Mouse (Mus musculus) ES-Bruce4 (cell line): ENCODE measurements at regions not wholly inside any gene's neighbourhood (a gene's known extent, or its start where the extent isn't known, plus 50 kb on each side); places are given as distances from the start of the nearest gene placed in this dataset.

ENCODE experiments used
- CTCF ChIP-seq: IDR thresholded peaks from one replicate; pipeline ENCODE4 v1.8.1; 2011; ENCODE audit warnings: low read depth, low read length
- EP300 ChIP-seq: IDR thresholded peaks from 2 replicates; pipeline ENCODE4 v1.6.1; 2011; ENCODE audit warnings: low read depth, low read length; ENCODE audit not compliant: insufficient read depth
- POLR2A ChIP-seq: IDR thresholded peaks from one replicate; pipeline ENCODE4 v1.8.1; 2011; ENCODE audit warnings: low read length; ENCODE audit not compliant: insufficient read depth

GRCm38 (mm10) chr8:88958843-88959242 lies 85.1 kb downstream of the Sall1 start:
- TF ChIP-seq CTCF, result no peak
- no peak for TF ChIP-seq POLR2A
- TF ChIP-seq EP300, result no peak
